Mouse (Mus musculus) olfactory bulb, adult 2 months (tissue): Measurements from ENCODE around the gene Ap2a1.

Experiments
- CTCF ChIP-seq: fragments of 200-500 bp; IDR thresholded peaks from 2 replicates; pipeline ENCODE4 v1.5.1; 2012; ENCODE audit warnings: low read depth, mild to moderate bottlenecking, low read length, moderate library complexity; ENCODE audit not compliant: insufficient read depth
- POLR2A ChIP-seq: fragments of 200-500 bp; IDR thresholded peaks from 2 replicates; pipeline ENCODE4 v1.6.1; 2012; ENCODE audit warnings: mild to moderate bottlenecking, low read depth, low read length, moderate library complexity; ENCODE audit not compliant: insufficient read depth

GRCm38 (mm10) chr7:44856265-44856916 lies 72.9 kb downstream of the Ap2a1 start:
- TF ChIP-seq POLR2A (no peak), CTCF (no peak)
